Comparison of ENCODE assay signal across 9 mouse cellular contexts in the genomic region with DNA sequence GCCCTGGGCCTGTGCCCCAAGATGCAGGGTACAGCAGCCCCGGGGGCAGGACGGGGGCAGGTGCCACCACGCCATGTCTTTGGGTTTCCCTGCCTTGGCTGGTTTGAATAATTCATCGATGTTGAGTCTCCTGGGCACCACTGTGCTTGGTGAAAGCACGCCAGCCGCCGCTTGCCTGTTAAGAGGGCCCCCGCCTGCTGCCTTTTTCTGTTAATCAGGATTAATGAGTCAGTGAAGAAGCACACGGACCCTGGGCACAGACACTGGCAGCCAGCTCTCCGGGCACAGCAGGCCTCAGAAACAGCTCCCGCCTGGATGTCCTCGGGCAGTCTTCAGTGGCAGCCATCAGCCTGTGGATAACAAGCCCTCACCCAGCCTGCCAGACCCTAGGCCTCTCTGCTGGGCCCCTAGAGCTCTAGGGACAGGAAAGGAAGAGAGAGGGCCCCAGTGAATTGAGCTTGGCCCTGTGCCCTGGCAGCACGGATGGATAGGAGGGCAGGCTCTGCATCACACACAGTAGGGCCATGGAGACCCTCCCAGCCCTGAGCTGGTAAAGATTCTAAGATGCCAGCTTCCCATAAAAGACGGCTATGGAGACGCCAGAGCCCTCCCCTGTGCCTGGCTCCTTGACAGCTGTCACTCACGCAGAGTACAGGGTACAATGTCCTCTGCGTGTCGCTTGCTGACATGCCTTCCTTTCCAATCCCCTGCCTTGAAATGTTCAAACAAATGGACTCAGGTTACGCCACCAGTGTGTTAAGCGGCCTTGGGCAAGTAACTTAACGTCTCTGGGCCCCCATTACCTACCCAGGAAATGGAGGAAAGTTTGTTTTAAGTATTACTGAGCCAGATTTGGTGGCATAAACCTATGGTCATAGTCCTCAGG.
DNase-seq lines count a peak whose midpoint lies in the region; ATAC-seq lines count a peak whose summit lies in the region.
"Had no signal": no experiment of that assay in that cellular context is flagged by ENCODE, and none has a peak within 500 bp of the region (broad histone marks: within the 10 kb centered on the region; RNA-seq: fewer than 3 reads in every experiment).

No protein-coding gene starts in this region.

- peak; percentile 85 for ATAC-seq in hindbrain, embryonic 13.5 days (ENCODE audit: low FRiP score)
- ATAC-seq in midbrain, embryonic 16.5 days: peak; percentile 89
- no peak for ATAC-seq in erythroid progenitor cell, adult 5-6 weeks (replicated peaks; ENCODE audit: low FRiP score, poor library complexity, severe bottlenecking)
- no peak for ATAC-seq in intestine, embryonic 15.5 days

- H3K4me1 ChIP-seq in hindbrain, embryonic 13.5 days (replicated peaks): peaks cover 38% of the 10 kb centered on the region
- peaks cover 25% of the 10 kb centered on the region for H3K4me1 ChIP-seq in midbrain, embryonic 16.5 days (ENCODE audit: control insufficient read depth, insufficient read depth, low read length)
- H3K4me1 ChIP-seq in intestine, embryonic 15.5 days (replicated peaks): no peaks in the 10 kb centered on the region

- peak overlapping the region; percentile 89 for H3K27ac ChIP-seq in hindbrain, embryonic 13.5 days
- peak overlapping the region; percentile 79 for H3K27ac ChIP-seq in midbrain, embryonic 16.5 days (ENCODE audit: low read length)
- no peak overlapping the region for H3K27ac ChIP-seq in intestine, embryonic 15.5 days

- H3K9me3 ChIP-seq in hindbrain, embryonic 13.5 days: no peaks in the 10 kb centered on the region
- no peaks in the 10 kb centered on the region for H3K9me3 ChIP-seq in midbrain, embryonic 16.5 days (replicated peaks; ENCODE audit: control insufficient read depth, low read length, poor library complexity, severe bottlenecking)
- H3K9me3 ChIP-seq in intestine, embryonic 15.5 days: no peaks in the 10 kb centered on the region

- H3K9ac ChIP-seq in hindbrain, embryonic 13.5 days: peak overlapping the region; percentile 35; the same call in 1 of the 2 replicates
- H3K9ac ChIP-seq in midbrain, embryonic 16.5 days (ENCODE audit: low read depth, low read length): peak overlapping the region; percentile 31; the same call in 1 of the 2 replicates
- H3K9ac ChIP-seq in intestine, embryonic 15.5 days: no peak overlapping the region

- H3K36me3 ChIP-seq in hindbrain, embryonic 13.5 days: no peaks in the 10 kb centered on the region
- H3K36me3 ChIP-seq in midbrain, embryonic 16.5 days (ENCODE audit: control insufficient read depth, insufficient read depth, low read length): no peaks in the 10 kb centered on the region
- H3K36me3 ChIP-seq in intestine, embryonic 15.5 days: no peaks in the 10 kb centered on the region

- WGBS in hindbrain, embryonic 13.5 days: 39% methylated on average over 21 of the region's 21 CpGs
- WGBS in midbrain, embryonic 16.5 days: 25% methylated on average over 21 of the region's 21 CpGs
- WGBS in intestine, embryonic 15.5 days: 77% methylated on average over 21 of the region's 21 CpGs

- no peak overlapping the region for H3K4me2 ChIP-seq in hindbrain, embryonic 13.5 days
- no peak overlapping the region for H3K4me2 ChIP-seq in midbrain, embryonic 16.5 days (ENCODE audit: low read length)
- no peak overlapping the region for H3K4me2 ChIP-seq in intestine, embryonic 15.5 days (replicated peaks)

- peak; percentile 24 for DNase-seq in adrenal gland, postnatal 14 days
- DNase-seq in adrenal gland, postnatal 36 days: no peak
- peak; percentile 4 for DNase-seq in cerebellum, adult 8-10 months
- no peak for DNase-seq in lung, postnatal 36 days
- DNase-seq: gastrocnemius, postnatal 36 days had no signal

- H3K27me3 ChIP-seq in hindbrain, embryonic 13.5 days: peaks cover 10% of the 10 kb centered on the region
- H3K27me3 ChIP-seq in midbrain, embryonic 16.5 days (ENCODE audit: control insufficient read depth, insufficient read depth, low read depth, low read length): no peaks in the 10 kb centered on the region
- H3K27me3 ChIP-seq in intestine, embryonic 15.5 days (replicated peaks): no peaks in the 10 kb centered on the region

- no peak overlapping the region for H3K4me3 ChIP-seq in hindbrain, embryonic 13.5 days
- no peak overlapping the region for H3K4me3 ChIP-seq in midbrain, embryonic 16.5 days (ENCODE audit: low read depth, low read length)
- H3K4me3 ChIP-seq in intestine, embryonic 15.5 days (replicated peaks): no peak overlapping the region

Comparison
In these comparisons a context has a peak if more than half of its experiments do, and no peak if none do; other contexts are left out.
1. DNase-seq: peak in adrenal gland, postnatal 14 days (single experiment) and cerebellum, adult 8-10 months (single experiment); none in adrenal gland, postnatal 36 days (0 of 2) and lung, postnatal 36 days (single experiment).
2. ATAC-seq: peak in hindbrain, embryonic 13.5 days (single experiment) and midbrain, embryonic 16.5 days (single experiment); none in erythroid progenitor cell, adult 5-6 weeks (single experiment) and intestine, embryonic 15.5 days (single experiment).